Mouse (Mus musculus): Measurements from ENCODE around the gene Cd300ld.
"Not testable (repeated sequence)": the region's sequence is repeated elsewhere in the genome, so short reads cannot be mapped to it uniquely, and the experiment has no call there.

The Cd300ld gene

DNA sequence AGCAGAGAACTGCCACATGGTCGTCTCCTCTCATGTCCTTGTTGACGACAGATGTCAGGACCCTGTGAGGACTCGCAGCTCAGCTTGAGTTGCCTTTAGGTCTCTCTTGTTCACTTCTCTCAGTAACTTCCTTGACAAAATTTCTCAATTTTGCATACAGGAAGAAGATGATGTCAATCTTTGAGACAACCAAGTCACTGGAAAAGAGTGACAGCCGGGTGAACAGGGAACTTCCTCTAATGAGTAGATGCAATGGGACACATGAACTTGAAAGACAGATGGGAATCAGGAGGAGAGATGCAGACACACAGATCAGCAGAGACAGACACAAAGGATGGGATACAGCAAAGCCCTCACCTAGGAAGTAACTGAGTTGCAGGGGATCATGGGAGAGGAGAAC lies at the start of gene Cd300ld:
Gene Cd300ld, minus strand, starts transcription at position 130 of the 400 bp plus-strand sequence.
- CTCF ChIA-PET: no interaction called here

DNA sequence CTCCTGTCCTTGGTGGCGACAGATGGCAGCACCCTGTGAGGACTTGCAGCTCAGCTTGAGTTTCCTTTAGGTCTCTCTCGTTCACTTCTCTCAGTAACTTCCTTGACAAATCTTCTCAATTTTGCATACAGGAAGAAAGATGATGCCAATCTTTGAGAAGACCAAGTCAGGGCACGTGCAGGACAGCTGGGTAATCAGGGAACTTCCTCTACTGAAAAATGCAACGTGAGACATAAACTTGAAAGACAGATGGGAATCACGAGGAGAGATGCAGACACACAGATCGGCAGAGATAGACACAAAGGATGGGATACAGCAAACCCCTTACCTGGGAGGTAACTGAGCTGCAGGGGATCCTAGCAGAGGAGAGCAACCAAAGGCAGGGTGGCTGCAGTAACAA lies 47.9 kb upstream of the Cd300ld start, which contains the start of gene Cd300ld5:
Gene Cd300ld5, minus strand, starts transcription at position 101 of the 400 bp plus-strand sequence.
- CTCF ChIA-PET: not testable (repeated sequence)

DNA sequence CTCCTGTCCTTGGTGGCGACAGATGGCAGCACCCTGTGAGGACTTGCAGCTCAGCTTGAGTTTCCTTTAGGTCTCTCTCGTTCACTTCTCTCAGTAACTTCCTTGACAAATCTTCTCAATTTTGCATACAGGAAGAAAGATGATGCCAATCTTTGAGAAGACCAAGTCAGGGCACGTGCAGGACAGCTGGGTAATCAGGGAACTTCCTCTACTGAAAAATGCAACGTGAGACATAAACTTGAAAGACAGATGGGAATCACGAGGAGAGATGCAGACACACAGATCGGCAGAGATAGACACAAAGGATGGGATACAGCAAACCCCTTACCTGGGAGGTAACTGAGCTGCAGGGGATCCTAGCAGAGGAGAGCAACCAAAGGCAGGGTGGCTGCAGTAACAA lies 37.2 kb upstream of the Cd300ld start, which contains the start of gene Cd300ld4:
Gene Cd300ld4, minus strand, starts transcription at position 101 of the 400 bp plus-strand sequence.
- CTCF ChIA-PET: not testable (repeated sequence)

DNA sequence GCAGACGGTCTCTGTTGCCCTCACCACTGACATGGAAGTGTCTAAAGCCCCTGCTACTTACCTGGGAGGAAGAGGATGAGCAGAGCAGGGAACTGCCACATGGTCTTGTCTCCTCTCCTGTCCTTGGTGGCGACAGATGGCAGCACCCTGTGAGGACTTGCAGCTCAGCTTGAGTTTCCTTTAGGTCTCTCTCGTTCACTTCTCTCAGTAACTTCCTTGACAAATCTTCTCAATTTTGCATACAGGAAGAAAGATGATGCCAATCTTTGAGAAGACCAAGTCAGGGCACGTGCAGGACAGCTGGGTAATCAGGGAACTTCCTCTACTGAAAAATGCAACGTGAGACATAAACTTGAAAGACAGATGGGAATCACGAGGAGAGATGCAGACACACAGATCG lies 26.4 kb upstream of the Cd300ld start, which contains the start of gene Cd300ld2:
Gene Cd300ld2, minus strand, starts transcription at position 101 of the 400 bp plus-strand sequence.
- CTCF ChIA-PET: not testable (repeated sequence)

DNA sequence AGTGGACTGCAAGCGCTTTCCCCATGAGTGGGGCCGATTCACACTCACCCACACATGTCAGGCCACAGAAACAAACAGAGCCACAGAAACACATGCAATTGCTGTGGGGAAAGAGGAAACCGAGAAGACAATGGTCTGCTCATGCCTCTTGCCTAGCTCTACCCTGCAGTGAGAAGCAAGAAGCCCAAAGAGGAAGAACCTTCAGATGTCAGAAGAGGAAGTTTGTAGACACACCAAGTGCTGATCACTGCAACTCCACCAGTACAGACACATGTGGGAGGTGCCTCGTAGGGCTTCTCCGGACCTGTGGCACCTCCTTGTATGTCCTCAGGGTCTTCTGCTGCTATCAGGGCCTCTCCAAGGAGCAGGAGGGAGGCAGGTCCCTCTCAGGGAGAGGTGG lies 14.3 kb upstream of the Cd300ld start:
- CTCF ChIA-PET: no interaction called here

DNA sequence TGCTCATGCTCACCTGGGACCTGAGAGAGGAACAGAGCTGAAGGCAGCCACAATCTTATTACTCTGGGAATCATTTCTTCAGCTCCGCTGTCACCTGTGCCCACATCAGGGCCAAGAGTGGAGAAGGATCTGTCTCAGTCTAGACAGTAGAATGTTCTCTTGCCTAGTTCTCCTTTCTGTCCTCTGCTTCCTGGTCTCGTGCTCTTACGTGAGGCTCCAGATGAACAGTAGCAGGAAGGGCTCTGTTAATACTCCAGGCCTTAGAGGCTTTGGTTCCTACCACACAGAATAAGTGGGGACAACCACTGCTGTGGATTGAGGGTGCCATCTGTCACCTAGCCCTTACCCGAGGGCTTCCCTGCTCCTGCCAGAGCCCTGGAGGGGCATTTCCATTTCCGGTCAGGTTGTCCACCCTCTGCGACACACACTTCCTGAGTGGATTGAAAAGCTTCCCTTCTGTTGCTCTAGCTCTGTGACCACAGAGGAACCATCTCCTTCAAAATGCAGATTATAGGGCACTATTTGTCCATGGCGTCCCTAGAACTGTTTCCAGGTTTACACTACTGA lies 11.8 kb upstream of the Cd300ld start, which contains the start of gene Cd300c2:
Gene Cd300c2, minus strand, starts transcription at position 407 of the 567 bp plus-strand sequence.
- CTCF ChIA-PET: interaction anchor here (0.7 kb wide), 1 partner anchor 59 kb away, joined by 4 read pairs; no protein-coding TSS in a partner anchor

DNA sequence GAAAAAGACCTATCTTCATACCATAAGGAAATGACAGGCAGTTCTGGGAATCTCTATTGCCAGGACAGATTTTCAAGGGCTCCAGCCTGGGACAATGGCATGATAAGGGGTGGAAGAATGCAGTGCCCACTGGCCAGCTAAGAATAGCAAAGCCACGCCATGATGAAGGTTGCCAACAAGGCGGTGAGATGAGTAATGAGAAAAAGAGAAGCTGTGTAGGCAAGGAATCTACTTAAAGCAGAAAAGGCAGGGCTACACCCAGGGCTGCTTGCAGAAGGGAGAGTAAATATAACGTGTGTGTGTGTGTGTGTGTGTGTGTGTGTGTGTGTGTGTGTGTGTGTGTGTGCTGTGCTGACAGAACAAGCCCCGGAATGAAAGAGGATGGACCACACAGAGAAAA lies 7.9 kb downstream of the Cd300ld start:
- CTCF ChIA-PET: no interaction called here

DNA sequence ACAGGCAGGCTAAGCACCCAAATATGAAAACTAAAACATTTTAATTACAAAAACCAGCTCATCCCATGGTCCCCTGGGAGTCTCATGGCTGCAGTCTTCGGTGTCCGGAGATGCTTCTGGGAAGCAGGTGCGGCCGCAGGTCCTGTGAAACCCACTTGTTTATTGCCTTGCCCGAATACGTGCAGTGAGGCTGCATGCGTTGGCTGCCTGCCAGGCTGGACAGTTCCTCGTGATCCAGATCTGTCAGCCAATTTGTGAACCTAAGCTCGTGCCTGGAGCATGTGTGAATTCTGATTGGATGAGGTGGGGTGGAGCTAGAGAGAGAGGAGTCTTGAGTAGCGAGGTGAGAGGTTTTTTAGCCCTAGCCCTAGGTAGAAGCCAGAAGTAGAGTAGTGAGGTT lies 17.0 kb downstream of the Cd300ld start:
- CTCF ChIA-PET: no interaction called here

DNA sequence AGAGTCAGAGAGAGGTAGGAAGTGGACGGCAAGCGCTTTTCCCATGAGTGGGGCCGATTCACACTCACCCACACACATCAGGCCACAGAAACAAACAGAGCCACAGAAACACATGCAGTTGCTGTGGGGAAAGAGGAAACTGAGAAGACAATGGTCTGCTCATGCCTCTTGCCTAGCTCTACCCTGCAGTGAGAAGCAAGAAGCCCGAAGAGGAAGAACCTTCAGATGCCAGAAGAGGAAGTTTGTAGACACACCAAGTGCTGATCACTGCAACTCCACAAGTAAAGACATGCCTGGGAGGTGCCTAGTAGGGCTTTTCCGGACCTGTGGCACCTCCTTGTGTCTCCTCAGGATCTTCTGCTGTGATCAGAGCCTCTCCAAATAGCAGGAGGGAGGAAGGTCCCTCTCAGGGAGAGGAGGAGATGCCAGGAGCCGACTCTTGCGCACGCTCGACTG lies 20.9 kb downstream of the Cd300ld start, which contains the start of gene Cd300c:
Gene Cd300c, minus strand, starts transcription at position 406 of the 456 bp plus-strand sequence.
- CTCF ChIA-PET: interaction anchor here (0.7 kb wide), 1 partner anchor 186 kb away, joined by 3 read pairs; no protein-coding TSS in a partner anchor

DNA sequence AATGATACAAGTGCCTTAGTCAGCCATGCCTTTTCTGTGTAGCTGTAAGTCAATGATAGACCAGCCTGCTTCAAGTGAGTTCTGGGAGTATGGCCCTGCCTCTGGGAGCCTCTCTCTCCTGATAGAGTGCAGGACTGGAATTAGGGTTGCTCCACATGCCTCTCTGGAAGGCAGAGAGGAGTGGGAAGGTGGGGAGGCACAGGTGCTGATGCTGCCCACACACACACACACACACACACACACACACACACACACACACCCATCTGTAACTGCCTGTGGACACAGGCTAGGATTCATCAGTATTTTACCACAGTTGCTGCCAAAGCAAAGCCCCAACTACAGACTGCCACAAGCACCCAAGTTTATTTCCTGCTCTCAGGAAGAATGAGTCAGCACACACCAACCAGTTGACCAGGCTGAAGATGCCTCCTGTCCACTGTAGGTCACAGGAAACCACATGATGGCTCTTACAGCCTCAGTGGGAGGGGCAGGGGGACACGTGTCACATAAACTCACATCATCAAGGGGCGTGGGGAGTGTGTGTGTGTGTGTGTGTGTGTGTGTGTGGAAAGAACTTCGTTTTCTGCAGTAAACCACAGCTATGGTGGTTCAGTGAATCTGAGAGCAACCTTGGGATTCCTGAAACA lies 24.4 kb downstream of the Cd300ld start:
- CTCF ChIA-PET: no interaction called here

DNA sequence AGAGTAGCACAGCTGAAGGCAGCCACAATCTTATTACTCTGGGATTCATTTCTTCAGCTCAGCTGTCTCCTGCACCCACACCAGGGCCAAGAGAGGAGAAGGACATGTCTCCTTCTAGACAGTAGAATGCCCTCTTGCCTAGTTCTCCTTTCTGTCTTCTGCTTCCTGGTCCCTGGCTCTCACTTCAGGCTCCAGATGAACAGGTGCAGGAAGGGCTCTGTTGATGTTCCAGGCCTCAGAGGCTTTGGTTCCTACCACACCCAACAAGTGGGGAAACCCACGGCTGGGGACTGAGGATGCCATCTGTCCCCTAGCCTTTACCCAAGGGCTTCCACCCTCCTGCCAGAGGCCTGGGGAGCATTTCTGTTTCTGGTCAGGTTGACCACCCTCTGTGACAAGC lies 29.4 kb downstream of the Cd300ld start:
- CTCF ChIA-PET: no interaction called here

DNA sequence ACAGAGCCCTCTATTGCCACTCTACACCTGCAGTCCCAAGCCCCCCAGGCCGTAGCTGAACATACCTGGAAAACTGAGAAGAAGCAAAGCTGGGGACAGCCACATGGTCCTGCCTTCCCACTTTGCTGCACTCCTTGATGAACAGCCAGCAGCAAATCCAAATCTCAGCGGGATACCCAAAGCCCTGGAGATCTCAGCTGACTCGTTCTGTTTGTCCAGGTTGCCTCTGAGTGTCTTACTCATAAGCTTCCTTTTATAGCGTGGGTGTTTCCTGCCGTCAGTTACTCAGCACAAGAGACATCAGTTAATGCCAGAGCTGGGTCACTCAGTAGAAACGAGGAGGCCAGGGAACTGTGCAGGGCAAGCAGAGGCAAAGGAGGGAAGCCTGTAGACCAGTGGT lies 55.6 kb downstream of the Cd300ld start, which contains the start of gene Cd300lb:
Gene Cd300lb, minus strand, starts transcription at position 243 of the 400 bp plus-strand sequence.
- CTCF ChIA-PET: no interaction called here

DNA sequence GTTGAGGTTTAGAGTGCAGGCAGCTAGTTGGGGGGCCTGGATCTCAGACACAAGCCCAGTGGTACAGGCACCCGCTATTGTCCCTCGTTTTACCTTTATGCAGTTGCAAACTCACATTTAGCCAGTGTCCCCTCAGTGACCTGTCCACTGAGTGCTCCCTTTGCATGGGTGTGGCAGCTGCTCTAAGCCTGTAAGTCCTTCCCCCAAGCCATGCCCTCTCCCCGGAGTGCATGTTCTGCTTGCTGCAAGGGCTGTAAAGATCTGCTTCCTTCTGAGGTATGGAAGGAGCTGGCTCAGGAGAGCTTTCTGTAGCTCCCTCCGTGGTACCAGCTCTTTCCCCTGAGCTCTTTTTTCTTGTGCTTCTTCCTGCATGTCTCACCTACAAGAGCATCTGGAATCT lies 56.1 kb downstream of the Cd300ld start:
- CTCF ChIA-PET: no interaction called here
